Mouse (Mus musculus): ENCODE results near the gene Ntf5. TPM values are rescaled to one million over a fixed set of nuclear protein-coding genes. Genes with fewer than 3 reads are reported as not detected.
A peak's percentile ranks its signal among the peaks of the same experiment; 100 is the strongest.

The Ntf5 gene
- polyA plus RNA-seq, 1 experiment: 4.6 TPM

DNA sequence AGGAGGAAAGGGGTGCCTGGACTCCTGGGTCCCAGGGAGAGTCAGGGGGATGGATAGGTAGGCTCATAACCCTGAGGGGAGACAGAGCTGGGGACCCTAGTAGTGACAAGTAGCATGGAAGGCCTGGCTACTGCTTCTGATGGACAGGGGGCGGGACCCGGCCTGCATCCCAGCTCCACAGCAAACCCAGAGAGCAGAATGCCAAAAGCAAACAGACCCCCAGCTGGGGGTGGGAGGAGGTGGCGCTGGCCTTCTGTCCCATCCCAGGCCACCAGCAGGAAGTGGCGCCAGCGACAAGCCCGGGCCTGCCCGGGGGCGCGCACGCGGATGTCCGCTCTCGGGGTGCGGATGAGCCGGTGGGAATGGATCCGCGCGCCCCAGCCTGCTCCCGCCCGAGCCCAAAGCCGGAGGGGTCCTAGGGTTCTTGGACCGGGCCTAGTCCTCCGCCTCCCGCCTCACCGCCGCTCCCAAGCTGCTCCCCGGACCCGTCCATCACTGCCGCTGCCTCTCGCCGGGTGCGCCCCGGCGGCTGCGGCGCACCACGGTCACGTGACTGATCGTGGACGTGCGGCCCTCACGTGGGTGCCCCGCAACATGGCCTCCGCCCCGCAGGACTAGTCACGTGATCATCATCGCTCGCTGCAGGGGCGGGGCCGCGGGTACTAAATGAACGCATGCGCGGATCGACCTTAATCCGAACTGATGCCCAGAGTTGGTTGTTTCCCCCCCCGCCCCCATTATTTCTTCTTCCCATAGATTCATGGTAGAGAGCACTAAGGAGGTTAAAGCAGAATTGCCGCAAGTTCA, 53.0 kb downstream of the Ntf5 start, which contains the start of gene Bax:
Gene Bax, minus strand, starts transcription at position 616 of the 807 bp plus-strand sequence.
- TF ChIP-seq POLR2A (IDR thresholded peaks at IDR 0.05; ENCODE audit: borderline replicate concordance, extremely low read depth, low read depth, low read length) (peak; percentile 78; the same call in 1 of the 2 replicates), CTCF (IDR thresholded peaks at IDR 0.05; ENCODE audit: insufficient read depth, low read length) (no peak)
- under 1% methylated on average over 58 of the region's 58 CpGs for WGBS
- peaks cover 7% of the 10 kb centered on the region for H3K4me1 ChIP-seq (ENCODE audit: control insufficient read depth, insufficient read depth, low read length)
- H3K4me3 ChIP-seq (replicated peaks; ENCODE audit: extremely low read depth, low read depth, low read length): peak within 1 kb of the TSS; percentile 78
- DNase-seq: peak; percentile 90

Other genes starting within 250 kb of the Ntf5 start
- gene Slc17a7, start 249.7 kb upstream of the Ntf5 start, polyA plus RNA-seq (2012; rRNA removed): 2.4 and 2.7 TPM in 2 replicates
- 0.44 and 0.53 TPM in 2 replicates for gene Gfy, start 234.1 kb upstream of the Ntf5 start, polyA plus RNA-seq (2012; rRNA removed)
- gene Pth2, start 232.7 kb upstream of the Ntf5 start, polyA plus RNA-seq (2012; rRNA removed): not detected in 2 replicates
- gene Ccdc155, start 208.8 kb upstream of the Ntf5 start, polyA plus RNA-seq (2012; rRNA removed): 3.3 and 4.1 TPM in 2 replicates
- gene Dkkl1, start 201.5 kb upstream of the Ntf5 start, polyA plus RNA-seq (2012; rRNA removed): 1.4 and 5.2 TPM in 2 replicates
- 37.6 and 44.1 TPM in 2 replicates for gene Tead2, start 197.9 kb upstream of the Ntf5 start, polyA plus RNA-seq (2012; rRNA removed)
- 82.1 and 84.1 TPM in 2 replicates for gene Cd37, start 174.6 kb upstream of the Ntf5 start, polyA plus RNA-seq (2012; rRNA removed)
- gene Slc6a16, start 172.6 kb upstream of the Ntf5 start, polyA plus RNA-seq (2012; rRNA removed): 0.12 TPM in 1 of 2 replicates, not detected in the other
- gene Slc6a21, start 136.2 kb upstream of the Ntf5 start, polyA plus RNA-seq (2012; rRNA removed): not detected in 2 replicates
- gene Trpm4, start 79.9 kb upstream of the Ntf5 start, polyA plus RNA-seq (2012; rRNA removed): 41.8 and 44.8 TPM in 2 replicates
- gene Hrc, start 78.4 kb upstream of the Ntf5 start, polyA plus RNA-seq (2012; rRNA removed): 2.4 and 10.0 TPM in 2 replicates
- 1.2 and 3.7 TPM in 2 replicates for gene Ppfia3, start 46.7 kb upstream of the Ntf5 start, polyA plus RNA-seq (2012; rRNA removed)
- 1.4 and 2.2 TPM in 2 replicates for gene Lin7b, start 43.1 kb upstream of the Ntf5 start, polyA plus RNA-seq (2012; rRNA removed)
- gene Snrnp70, start 18.0 kb upstream of the Ntf5 start, polyA plus RNA-seq (2012; rRNA removed): 240 and 319 TPM in 2 replicates
- 0.23 and 2.3 TPM in 2 replicates for gene Kcna7, start 8.0 kb upstream of the Ntf5 start, polyA plus RNA-seq (2012; rRNA removed)
- 26.5 and 33.4 TPM in 2 replicates for gene Lhb, start 7.1 kb downstream of the Ntf5 start, polyA plus RNA-seq (2012; rRNA removed)
- 33.0 and 39.4 TPM in 2 replicates for gene Gys1, start 21.1 kb downstream of the Ntf5 start, polyA plus RNA-seq (2012; rRNA removed)
- gene Ruvbl2, start 24.4 kb downstream of the Ntf5 start, polyA plus RNA-seq (2012; rRNA removed): 61.1 and 61.7 TPM in 2 replicates
- 2,878 and 3,367 TPM in 2 replicates for gene Ftl1, start 46.2 kb downstream of the Ntf5 start, polyA plus RNA-seq (2012; rRNA removed)
- 117 and 128 TPM in 2 replicates for gene Bax, start 53.2 kb downstream of the Ntf5 start, polyA plus RNA-seq (2012; rRNA removed)
- 0.11 and 0.17 TPM in 2 replicates for gene Tulp2, start 68.2 kb downstream of the Ntf5 start, polyA plus RNA-seq (2012; rRNA removed)
- gene Gm45808, start 73.1 kb downstream of the Ntf5 start, polyA plus RNA-seq (2012; rRNA removed): not detected in 2 replicates
- gene Dhdh, start 75.1 kb downstream of the Ntf5 start, polyA plus RNA-seq (2012; rRNA removed): 4.4 and 5.4 TPM in 2 replicates
- gene Nucb1, start 96.7 kb downstream of the Ntf5 start, polyA plus RNA-seq (2012; rRNA removed): 420 and 430 TPM in 2 replicates
- 58.6 and 73.7 TPM in 2 replicates for gene Ppp1r15a, start 112.6 kb downstream of the Ntf5 start, polyA plus RNA-seq (2012; rRNA removed)
- 11.8 and 13.1 TPM in 2 replicates for gene Plekha4, start 112.6 kb downstream of the Ntf5 start, polyA plus RNA-seq (2012; rRNA removed)
- gene Hsd17b14, start 141.2 kb downstream of the Ntf5 start, polyA plus RNA-seq (2012; rRNA removed): 2.1 and 3.0 TPM in 2 replicates
- 44.2 TPM in 2 replicates for gene Bcat2, start 156.5 kb downstream of the Ntf5 start, polyA plus RNA-seq (2012; rRNA removed)
- not detected in 2 replicates for gene Fgf21, start 201.8 kb downstream of the Ntf5 start, polyA plus RNA-seq (2012; rRNA removed)
- 0.78 TPM in 1 of 2 replicates, not detected in the other for gene Fut1, start 203.6 kb downstream of the Ntf5 start, polyA plus RNA-seq (2012; rRNA removed)
- gene Izumo1, start 208.1 kb downstream of the Ntf5 start, polyA plus RNA-seq (2012; rRNA removed): 1.7 and 2.0 TPM in 2 replicates
- gene Rasip1, start 213.8 kb downstream of the Ntf5 start, polyA plus RNA-seq (2012; rRNA removed): 139 and 181 TPM in 2 replicates
- 8.6 and 13.2 TPM in 2 replicates for gene Mamstr, start 226.3 kb downstream of the Ntf5 start, polyA plus RNA-seq (2012; rRNA removed)